Comparison of ENCODE assay signal across 15 mouse cellular contexts in genomic region chr8:126652151-126652550, GRCm38 (mm10). TPM values are rescaled to one million over a fixed set of nuclear protein-coding genes. Genes with fewer than 3 reads are reported as not detected.
DNase-seq lines count a peak whose midpoint lies in the region; ATAC-seq lines count a peak whose summit lies in the region.
"Had no signal": no experiment of that assay in that cellular context is flagged by ENCODE, and none has a peak within 500 bp of the region (broad histone marks: within the 10 kb centered on the region; RNA-seq: fewer than 3 reads in every experiment).

No protein-coding gene starts in this region.

- ATAC-seq in common myeloid progenitor, adult 5-6 weeks (replicated peaks; ENCODE audit: low read depth, poor library complexity, severe bottlenecking) = peak; percentile 62
- ATAC-seq: forebrain, embryonic 14.5 days had no signal

- DNase-seq in lung, postnatal 36 days = peak; percentile 16
- DNase-seq in lung, postnatal 14 days = no peak
- DNase-seq in CD4-positive, CD25-positive, alpha-beta regulatory T cell, adult 2 months (ENCODE audit: low read depth, low spot score) = peak; percentile 80
- peak; percentile 78 for DNase-seq in naive thymus-derived CD4-positive, alpha-beta T cell, adult 2 months (ENCODE audit: low read depth)
- no peak for DNase-seq in right cerebral cortex, postnatal 4 days
- DNase-seq in MN1 (ENCODE audit: low spot score) = no peak
- no peak for DNase-seq in adrenal gland, adult 18-20 months (ENCODE audit: low spot score in 2 of 2)
- DNase-seq: cerebellum, adult 9-10 months; gastrocnemius, postnatal 25 days; heart, postnatal 4 days; kidney, adult 9 months; kidney, postnatal 4 days; lung, adult 18-20 months had no signal

RNA-seq across cellular contexts. Expression of gene Irf2bp2, which starts 58.4 kb away (rescaled TPM):
- total RNA-seq in common myeloid progenitor, adult 5-6 weeks (2017) = 72.3 and 85.4 TPM in 2 replicates
- 100 to 1,000 TPM; 118 to 119 TPM for total RNA-seq in adrenal gland, adult 18-20 months (2021)

Comparison
In these comparisons a context has a peak if more than half of its experiments do, and no peak if none do; other contexts are left out.
1. DNase-seq: peak in lung, postnatal 36 days (single experiment), CD4-positive, CD25-positive, alpha-beta regulatory T cell, adult 2 months (single experiment) and naive thymus-derived CD4-positive, alpha-beta T cell, adult 2 months (single experiment); none in lung, postnatal 14 days (single experiment), right cerebral cortex, postnatal 4 days (single experiment), MN1 (single experiment) and adrenal gland, adult 18-20 months (0 of 2).